Mouse (Mus musculus) kidney, postnatal 14 days (tissue): Measurements from ENCODE around the gene Csta1.

ENCODE experiments used
- DNase-seq: peaks from one replicate; pipeline ENCODE4 v3.0.0; 2022; ENCODE audit warnings: mixed read lengths

Gene Csta1

GRCm38 (mm10) chr16:36071071-36071449 is 60.0 kb downstream of the Csta1 start:
- no peak for DNase-seq
